Mouse (Mus musculus) neural tube, embryonic 12.5 days (tissue): ENCODE results near the gene Greb1. TPM values are rescaled to one million over a fixed set of nuclear protein-coding genes. Genes with fewer than 3 reads are reported as not detected.

Experiments used
- ATAC-seq: fragments of 200-750 bp; cut with Nextera tagmentation; 2 replicates; pipeline ENCODE4 v1.8.0; 2017; ENCODE audit warnings: low read depth, mild to moderate bottlenecking, moderate TSS enrichment, moderate library complexity; ENCODE audit not compliant: low FRiP score
- H3K27ac ChIP-seq: fragments of 300-500 bp; sonication (generic); 2 replicates; pipeline ENCODE4 v1.5.1; 2016
- H3K27me3 ChIP-seq: fragments of 300-500 bp; sonication (generic); replicated peaks from 2 replicates; pipeline ENCODE4 v1.6.1; 2016; ENCODE audit warnings: mild to moderate bottlenecking
- H3K36me3 ChIP-seq: fragments of 300-500 bp; sonication (generic); 2 replicates; pipeline ENCODE4 v1.6.1; 2016; ENCODE audit warnings: mild to moderate bottlenecking
- H3K4me1 ChIP-seq: fragments of 300-500 bp; sonication (generic); 2 replicates; pipeline ENCODE4 v1.6.1; 2016
- H3K4me2 ChIP-seq: fragments of 300-500 bp; sonication (generic); replicated peaks from 2 replicates; pipeline ENCODE4 v1.6.1; 2016; ENCODE audit warnings: mild to moderate bottlenecking
- H3K4me3 ChIP-seq: fragments of 300-500 bp; sonication (generic); 2 replicates; pipeline ENCODE4 v1.5.1; 2016
- H3K9ac ChIP-seq: fragments of 300-500 bp; sonication (generic); 2 replicates; pipeline ENCODE4 v1.6.1; 2016; ENCODE audit warnings: mild to moderate bottlenecking
- H3K9me3 ChIP-seq: fragments of 300-500 bp; sonication (generic); 2 replicates; pipeline ENCODE4 v1.6.1; 2016; ENCODE audit warnings: mild to moderate bottlenecking
- WGBS: fragments of 180-500 bp; shearing (Covaris S2); methylation state at CpG from one replicate; pipeline ENCODE4 v1.1.7; 2016; 5-methylcytosine and 5-hydroxymethylcytosine counted together
- polyA plus RNA-seq: library from polyadenylated mRNA; unstranded; fragments of >200 nt; fragmentation: Nextera tagmentation; extraction: Ambion mirVana; gene quantifications from 2 replicates; pipeline ENCODE4 v1.2.1, GENCODE M21; 2016

The Greb1 gene
- polyA plus RNA-seq, 1 experiment from 2014 or later = 3.8 TPM

DNA sequence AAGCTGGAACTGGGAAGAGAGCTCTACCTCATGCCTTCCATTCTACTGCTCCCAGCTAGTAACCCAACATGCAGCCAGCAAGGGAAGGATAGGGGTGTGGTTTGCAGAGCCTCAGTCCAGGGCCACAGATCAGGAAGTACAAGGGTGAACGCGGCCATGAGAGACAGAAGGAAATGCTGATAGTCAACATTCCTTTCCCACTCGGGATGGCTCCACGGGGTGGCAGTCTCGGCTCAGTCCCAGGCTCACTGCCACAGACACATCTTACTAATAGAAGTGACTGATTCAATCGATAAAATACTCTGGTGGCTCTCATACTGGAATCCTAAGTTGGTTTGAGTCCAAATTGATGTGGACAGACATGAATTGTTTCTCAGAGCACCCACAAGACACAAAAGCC is 27.8 kb upstream of the Greb1 start:
- Histone ChIP-seq H3K4me1 (no peaks in the 10 kb centered on the region), H3K36me3 (peaks cover 53% of the 10 kb centered on the region), H3K9me3 (no peaks in the 10 kb centered on the region), H3K9ac (no peak overlapping the region), H3K4me2 (no peak overlapping the region), H3K4me3 (no peak overlapping the region), H3K27me3 (no peaks in the 10 kb centered on the region), H3K27ac (no peak overlapping the region)
- no peak for ATAC-seq
- WGBS = 82% methylated on average over 6 of the region's 6 CpGs

DNA sequence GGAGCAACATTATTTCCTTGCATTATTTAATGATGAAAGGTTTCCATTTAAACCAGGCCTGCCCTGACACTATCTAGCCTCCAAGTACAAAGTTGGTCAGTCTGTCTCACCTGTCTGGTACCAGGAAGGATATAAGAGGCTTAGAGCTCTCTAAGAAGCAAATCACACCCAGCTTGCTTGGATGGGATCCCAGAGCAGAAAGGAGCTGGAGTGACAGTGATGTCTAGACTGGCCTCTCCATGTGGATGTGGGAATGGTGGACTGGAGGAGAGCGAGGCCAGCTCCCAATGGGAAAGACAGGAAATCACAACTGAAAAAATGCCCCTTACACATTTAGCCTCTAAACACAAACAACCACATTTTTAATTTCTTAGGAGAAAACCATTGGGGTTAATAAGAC is 23.0 kb upstream of the Greb1 start:
- Histone ChIP-seq H3K27me3 (no peaks in the 10 kb centered on the region), H3K9ac (no peak overlapping the region), H3K9me3 (no peaks in the 10 kb centered on the region), H3K4me1 (peaks cover 3% of the 10 kb centered on the region; the same call in 1 of the 2 replicates), H3K36me3 (peaks cover 80% of the 10 kb centered on the region), H3K27ac (no peak overlapping the region), H3K4me2 (no peak overlapping the region), H3K4me3 (no peak overlapping the region)
- 94% methylated on average over 1 of the region's 1 CpGs for WGBS
- ATAC-seq = no peak

DNA sequence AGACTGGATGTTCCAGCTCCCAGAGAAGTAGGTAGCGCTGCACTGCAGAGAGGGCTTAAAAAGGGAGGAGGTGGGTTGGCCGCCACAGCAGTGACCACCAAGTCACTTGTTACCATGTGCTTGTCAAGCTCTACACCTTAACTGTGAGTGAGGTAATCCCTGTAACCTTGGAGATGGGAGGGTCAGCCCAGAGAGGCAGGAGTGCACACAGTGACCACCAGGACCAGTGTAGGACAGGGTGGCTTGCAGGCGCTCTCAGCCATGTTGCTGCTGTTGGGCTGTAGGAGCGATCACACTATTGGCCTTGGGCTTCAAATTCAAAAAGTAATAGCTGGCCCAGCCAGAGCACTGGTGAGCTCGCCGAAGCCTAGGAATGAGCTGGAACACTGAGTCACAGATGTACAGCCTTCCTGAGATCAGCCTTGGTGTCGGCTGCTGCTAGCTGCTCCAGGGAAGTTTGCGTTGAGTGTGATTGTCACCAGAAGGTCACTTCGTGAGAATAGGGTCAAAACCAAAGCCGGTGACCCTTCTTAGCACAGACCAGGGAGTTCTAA is 21.6 kb upstream of the Greb1 start:
- Histone ChIP-seq H3K36me3 (peaks cover 72% of the 10 kb centered on the region), H3K4me2 (no peak overlapping the region), H3K4me1 (peaks cover 7% of the 10 kb centered on the region; the same call in 1 of the 2 replicates), H3K9ac (no peak overlapping the region), H3K4me3 (no peak overlapping the region), H3K9me3 (no peaks in the 10 kb centered on the region), H3K27ac (no peak overlapping the region), H3K27me3 (no peaks in the 10 kb centered on the region)
- no peak for ATAC-seq
- 96% methylated on average over 10 of the region's 10 CpGs for WGBS

DNA sequence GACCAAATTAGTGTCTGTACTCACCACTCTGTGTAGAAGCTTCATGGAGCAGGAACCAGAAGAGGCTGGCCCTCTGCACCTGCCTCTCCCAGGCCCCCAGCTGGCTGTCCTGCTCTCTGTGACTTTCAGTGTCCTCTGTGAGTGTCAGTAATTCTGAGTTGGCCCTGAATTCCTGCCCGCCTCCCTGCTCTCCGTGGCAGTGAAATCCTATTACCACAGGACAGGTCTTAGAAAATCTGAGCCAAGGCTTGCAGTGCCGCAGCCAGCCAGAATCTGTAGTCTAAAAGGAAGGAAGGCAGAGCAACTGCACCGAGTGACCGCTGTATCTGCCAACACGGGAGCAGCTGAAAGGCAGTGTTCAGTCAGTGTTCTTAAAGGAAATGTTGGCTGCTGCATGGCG is 20.1 kb upstream of the Greb1 start:
- Histone ChIP-seq H3K27me3 (no peaks in the 10 kb centered on the region), H3K36me3 (peaks cover 69% of the 10 kb centered on the region), H3K27ac (no peak overlapping the region), H3K4me1 (peaks cover 7% of the 10 kb centered on the region; the same call in 1 of the 2 replicates), H3K4me3 (no peak overlapping the region), H3K4me2 (no peak overlapping the region), H3K9ac (no peak overlapping the region), H3K9me3 (no peaks in the 10 kb centered on the region)
- WGBS = 91% methylated on average over 7 of the region's 7 CpGs
- no peak for ATAC-seq

DNA sequence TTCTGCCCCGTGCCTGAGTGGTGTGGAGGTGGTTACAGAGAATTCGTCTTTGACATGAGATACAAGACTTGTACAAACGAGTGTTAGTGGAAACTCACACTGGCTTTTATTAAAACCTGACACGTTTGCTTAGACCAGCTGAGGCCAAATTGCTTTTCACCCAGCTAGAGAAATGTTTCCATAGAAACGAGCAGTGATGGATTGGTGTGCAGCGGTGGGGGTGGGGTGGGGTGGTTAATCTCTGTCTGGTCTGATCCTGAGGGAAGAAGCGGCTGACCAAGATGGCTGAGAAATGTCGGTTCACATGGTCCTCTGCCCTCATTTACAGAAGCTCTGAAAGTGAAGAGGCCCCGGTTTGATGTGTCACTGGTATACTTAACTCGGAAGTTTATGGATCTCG is 17.8 kb upstream of the Greb1 start:
- no peaks in the 10 kb centered on the region for H3K9me3 ChIP-seq
- H3K4me2 ChIP-seq = peak overlapping the region; percentile 1; the same call in 1 of the 2 replicates
- H3K27ac ChIP-seq = no peak overlapping the region
- WGBS = 32% methylated on average over 11 of the region's 11 CpGs
- H3K4me3 ChIP-seq = no peak overlapping the region
- H3K4me1 ChIP-seq = peaks cover 7% of the 10 kb centered on the region; the same call in 1 of the 2 replicates
- H3K36me3 ChIP-seq = peaks cover 55% of the 10 kb centered on the region
- H3K27me3 ChIP-seq = no peaks in the 10 kb centered on the region
- ATAC-seq = peak; percentile 72
- H3K9ac ChIP-seq = no peak overlapping the region

DNA sequence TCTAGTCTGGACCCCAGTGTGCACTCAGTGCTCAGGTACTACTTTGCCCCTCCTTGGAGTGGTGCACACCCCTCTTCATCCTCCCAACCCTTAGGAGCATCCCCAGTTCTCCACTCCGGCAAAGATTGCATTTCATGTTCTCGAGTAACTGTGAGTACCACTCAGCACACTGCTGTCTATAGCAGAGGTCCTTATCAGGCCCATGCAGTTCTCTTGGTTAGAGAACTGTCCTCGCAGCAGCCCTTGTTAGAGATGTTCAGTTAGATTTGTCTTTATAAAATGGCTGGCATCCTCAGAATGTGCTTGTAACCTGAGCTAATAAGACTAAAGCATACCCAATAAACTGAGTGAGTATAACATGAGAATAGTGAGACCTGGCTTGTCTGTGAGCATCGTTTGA is 16.5 kb upstream of the Greb1 start:
- H3K9ac ChIP-seq = no peak overlapping the region
- H3K27ac ChIP-seq = no peak overlapping the region
- ATAC-seq = no peak
- H3K27me3 ChIP-seq = no peaks in the 10 kb centered on the region
- 89% methylated on average over 4 of the region's 4 CpGs for WGBS
- H3K4me2 ChIP-seq = no peak overlapping the region
- H3K9me3 ChIP-seq = no peaks in the 10 kb centered on the region
- H3K36me3 ChIP-seq = peaks cover 46% of the 10 kb centered on the region
- no peak overlapping the region for H3K4me3 ChIP-seq
- peaks cover 16% of the 10 kb centered on the region for H3K4me1 ChIP-seq

DNA sequence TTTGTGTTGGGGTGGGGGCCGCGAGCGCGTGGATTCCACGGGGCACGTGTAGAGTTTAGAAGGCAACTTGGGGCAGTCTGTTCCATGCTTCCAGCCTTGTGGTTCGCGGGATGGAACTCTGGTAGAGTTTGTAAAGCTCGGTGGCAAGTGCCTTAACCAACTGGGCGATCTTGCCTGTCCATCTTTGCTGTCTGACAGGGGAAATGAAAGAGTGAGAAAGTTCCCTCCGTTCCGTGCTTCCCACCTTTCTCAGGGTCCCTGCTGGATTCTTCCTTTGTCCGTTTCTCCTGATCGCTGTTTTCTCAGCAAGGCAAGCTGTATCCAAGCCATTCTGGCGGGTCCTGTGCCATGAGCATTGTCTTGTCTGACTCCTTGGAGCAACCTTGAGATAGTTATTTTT is 10.8 kb upstream of the Greb1 start:
- ATAC-seq = no peak
- H3K36me3 ChIP-seq = peaks cover 9% of the 10 kb centered on the region; the same call in 1 of the 2 replicates
- H3K4me2 ChIP-seq = peak overlapping the region; percentile 85
- H3K9me3 ChIP-seq = no peaks in the 10 kb centered on the region
- peak overlapping the region; percentile 92 for H3K4me3 ChIP-seq
- 5% methylated on average over 15 of the region's 15 CpGs for WGBS
- H3K27me3 ChIP-seq = peaks cover 3% of the 10 kb centered on the region; the same call in 1 of the 2 replicates
- peaks cover 18% of the 10 kb centered on the region for H3K4me1 ChIP-seq
- H3K9ac ChIP-seq = peak overlapping the region; percentile 89
- H3K27ac ChIP-seq = no peak overlapping the region

DNA sequence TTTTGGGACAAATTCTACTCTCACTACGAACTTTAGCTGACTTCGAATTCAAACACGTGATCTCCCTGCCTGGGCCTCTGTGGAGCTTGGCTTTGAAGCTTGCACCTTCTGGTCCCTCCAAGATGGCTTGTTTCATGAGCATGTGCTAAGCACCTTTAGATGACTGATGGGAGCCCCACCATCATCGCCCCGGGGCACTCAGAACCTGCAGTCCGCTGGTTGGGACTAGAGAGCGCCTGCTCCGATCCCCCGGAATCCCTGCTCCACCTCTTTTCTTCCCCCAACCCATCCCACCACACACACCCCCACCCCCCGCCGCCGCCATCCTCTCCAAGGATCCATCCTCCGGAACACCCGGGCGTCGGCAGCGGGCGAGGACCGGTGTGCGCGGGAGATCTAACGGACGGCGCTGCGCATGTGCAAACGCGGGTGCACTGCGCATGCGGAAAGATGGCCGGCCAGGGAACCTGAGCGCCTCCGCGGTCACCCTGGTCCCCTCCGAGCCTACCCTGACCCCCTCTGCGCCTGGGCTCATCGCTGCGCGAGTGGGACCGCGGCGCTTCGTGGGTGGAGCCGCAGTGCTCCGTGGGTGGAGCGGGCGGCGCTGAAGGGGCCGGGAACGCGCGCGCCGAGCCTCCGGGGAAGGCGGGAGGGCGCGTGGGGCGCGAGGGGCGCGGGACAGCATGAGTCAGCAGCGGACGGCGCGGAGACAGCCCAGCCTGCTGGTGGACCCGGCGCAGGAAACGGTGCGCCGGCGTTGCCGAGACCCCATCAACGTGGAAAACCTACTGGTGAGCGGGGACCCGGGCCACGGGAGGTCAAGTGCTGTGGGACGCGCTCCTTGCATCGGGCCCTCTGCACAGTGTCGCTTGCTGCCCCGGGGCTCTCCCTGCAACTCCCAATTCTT is 10.1 kb upstream of the Greb1 start, which contains the start of gene E2f6:
Gene E2f6, plus strand, starts transcription at position 439 of the 907 bp plus-strand sequence.
- Histone ChIP-seq H3K9ac (peak within 1 kb of the TSS; percentile 89), H3K4me3 (peak within 1 kb of the TSS; percentile 92), H3K4me1 (peaks cover 18% of the 10 kb centered on the region), H3K36me3 (peaks cover 8% of the 10 kb centered on the region; the same call in 1 of the 2 replicates), H3K27me3 (peaks cover 5% of the 10 kb centered on the region; the same call in 1 of the 2 replicates), H3K9me3 (no peaks in the 10 kb centered on the region), H3K27ac (peak within 1 kb of the TSS; percentile 42; the same call in 1 of the 2 replicates), H3K4me2 (peak within 1 kb of the TSS; percentile 85)
- WGBS = 5% methylated on average over 81 of the region's 81 CpGs
- ATAC-seq = peak; percentile 87

DNA sequence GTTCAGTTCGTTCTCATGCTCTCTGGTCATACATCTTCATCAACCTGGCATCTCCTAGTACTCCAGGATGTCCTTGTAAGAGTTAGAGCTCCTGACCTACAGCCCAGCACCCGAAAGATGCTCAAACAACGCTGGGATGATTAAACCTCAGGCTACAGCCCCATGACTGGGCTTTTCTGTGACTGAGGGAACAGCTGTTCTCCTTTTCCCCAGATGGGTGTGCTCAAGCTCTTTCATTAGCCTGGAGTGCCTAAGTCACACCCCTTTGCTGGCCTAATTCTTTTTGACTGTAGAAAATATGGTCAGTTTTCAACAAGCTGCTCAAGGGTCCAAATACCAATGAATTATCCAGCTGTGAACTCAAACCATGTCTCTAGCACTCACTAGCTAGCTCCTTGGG is 7.4 kb upstream of the Greb1 start:
- Histone ChIP-seq H3K36me3 (no peaks in the 10 kb centered on the region), H3K9me3 (no peaks in the 10 kb centered on the region), H3K27me3 (peaks cover 5% of the 10 kb centered on the region; the same call in 1 of the 2 replicates), H3K27ac (no peak overlapping the region), H3K4me2 (no peak overlapping the region), H3K4me1 (peaks cover 24% of the 10 kb centered on the region), H3K4me3 (no peak overlapping the region), H3K9ac (no peak overlapping the region)
- no peak for ATAC-seq
- WGBS = 48% methylated on average over 3 of the region's 3 CpGs

DNA sequence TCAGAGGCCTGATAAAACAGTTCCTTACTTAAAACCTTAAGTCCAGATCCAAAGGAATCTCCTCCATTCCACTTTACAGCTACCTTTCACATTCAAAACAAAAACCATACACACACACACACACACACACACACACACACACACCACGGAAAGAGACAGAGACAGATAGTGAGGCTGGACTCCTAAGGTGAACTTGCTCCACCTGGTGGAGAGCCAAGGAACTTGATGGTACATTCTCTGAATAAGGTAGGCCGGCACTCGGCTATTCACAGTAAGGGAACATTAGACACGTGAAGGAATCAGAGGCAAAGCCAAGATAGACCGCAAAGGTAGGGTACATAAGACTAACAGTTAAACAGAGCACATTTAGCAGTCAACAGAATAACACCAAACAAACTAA is 4.8 kb upstream of the Greb1 start:
- WGBS = 5% methylated on average over 5 of the region's 5 CpGs
- peak; percentile 35; the same call in 1 of the 2 replicates for ATAC-seq
- no peak overlapping the region for H3K9ac ChIP-seq

DNA sequence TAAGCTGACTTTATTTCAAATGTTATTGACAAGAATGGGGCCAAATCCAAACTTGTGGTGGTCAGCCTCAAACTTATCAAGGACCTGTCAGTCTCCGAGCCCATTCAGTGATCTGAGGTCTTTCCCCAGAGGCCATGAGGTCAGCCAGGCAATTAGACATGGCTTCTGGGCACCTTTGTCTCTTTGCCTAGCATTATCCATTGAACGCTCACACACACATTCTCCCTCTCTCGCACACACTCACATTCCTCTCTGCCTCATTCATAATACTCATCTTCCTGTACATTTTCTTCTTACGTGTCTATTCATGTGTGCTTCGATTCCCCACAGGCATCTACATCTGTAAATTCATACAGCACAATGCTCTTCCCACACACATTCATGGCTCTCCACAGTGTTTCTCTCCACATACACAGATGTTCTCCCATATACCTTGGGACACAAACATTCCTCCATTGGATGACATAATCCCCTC is 3.3 kb upstream of the Greb1 start:
- Histone ChIP-seq H3K4me1 (peaks cover 12% of the 10 kb centered on the region), H3K27ac (no peak overlapping the region), H3K27me3 (0 out of 2 replicates have a peak, but pooled peaks cover 5% of the 10 kb centered on the region), H3K9ac (no peak overlapping the region), H3K36me3 (no peaks in the 10 kb centered on the region), H3K9me3 (no peaks in the 10 kb centered on the region), H3K4me3 (no peak overlapping the region), H3K4me2 (no peak overlapping the region)
- ATAC-seq = no peak
- WGBS = 13% methylated on average over 5 of the region's 5 CpGs

More for the DNA sequence above, 4.8 kb upstream of the Greb1 start:
- no peak overlapping the region for H3K27ac ChIP-seq
- H3K9me3 ChIP-seq = no peaks in the 10 kb centered on the region
- H3K36me3 ChIP-seq = no peaks in the 10 kb centered on the region
- H3K27me3 ChIP-seq = peaks cover 5% of the 10 kb centered on the region; the same call in 1 of the 2 replicates
- no peak overlapping the region for H3K4me2 ChIP-seq
- peaks cover 5% of the 10 kb centered on the region; the same call in 1 of the 2 replicates for H3K4me1 ChIP-seq
- H3K4me3 ChIP-seq = no peak overlapping the region
